Mouse (Mus musculus): Measurements from ENCODE around the gene Tnr. TPM values are rescaled to one million over a fixed set of nuclear protein-coding genes. Genes with fewer than 3 reads are reported as not detected.

Gene Tnr
- polyA plus RNA-seq, 1 experiment: 6.9 TPM

DNA sequence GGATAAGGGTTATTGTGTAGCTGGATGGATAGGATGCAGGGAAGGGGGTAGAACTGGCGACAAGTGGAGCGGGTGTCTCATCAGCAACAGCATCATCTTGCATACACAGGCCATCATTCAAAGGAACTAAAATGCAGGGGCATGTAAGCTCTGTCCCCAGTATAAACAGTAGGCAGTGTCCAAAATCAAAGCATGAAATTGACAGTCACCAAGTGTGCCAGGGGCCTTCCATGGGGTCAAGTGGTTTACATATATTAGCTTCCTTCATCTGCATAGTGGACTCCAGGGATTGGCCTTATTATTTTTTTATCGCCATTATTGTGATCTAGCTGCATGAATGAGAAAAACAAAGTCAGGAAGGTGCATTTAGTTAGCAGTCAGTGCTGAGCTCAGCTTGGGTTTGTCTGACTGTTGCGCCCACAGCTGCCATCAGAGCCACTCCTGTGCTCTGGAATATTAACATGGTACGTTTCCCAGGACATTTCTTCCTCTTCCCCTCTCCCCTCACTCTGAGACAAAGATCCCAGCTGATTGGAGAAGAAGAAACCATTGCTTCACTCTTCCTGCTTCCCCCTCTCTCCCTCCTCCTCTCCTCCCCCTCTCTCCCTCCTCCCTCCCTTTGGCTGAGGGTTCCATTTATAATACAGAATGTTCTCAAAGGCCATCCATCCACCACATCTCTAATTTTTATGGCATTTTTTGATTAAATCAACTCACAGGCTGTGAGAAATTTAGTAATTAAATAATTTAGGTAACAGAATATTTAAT is 106.4 kb downstream of the Tnr start:
- TF ChIP-seq CTCF (IDR thresholded peaks at IDR 0.05; ENCODE audit: borderline replicate concordance, extremely low read depth, insufficient read depth, insufficient read length) (no peak), POLR2A (IDR thresholded peaks at IDR 0.05; ENCODE audit: borderline replicate concordance, extremely low read depth, insufficient read depth, insufficient read length, poor library complexity, severe bottlenecking) (no peak)
- peak; percentile 23 for DNase-seq (ENCODE audit: low read depth)

- no peak for DNase-seq (ENCODE audit: low read depth)
- TF ChIP-seq POLR2A (IDR thresholded peaks at IDR 0.05; ENCODE audit: borderline replicate concordance, extremely low read depth, insufficient read depth, insufficient read length, poor library complexity, severe bottlenecking): no peak
- TF ChIP-seq CTCF (IDR thresholded peaks at IDR 0.05; ENCODE audit: borderline replicate concordance, extremely low read depth, insufficient read depth, insufficient read length): no peak
These were observed 109.0 kb downstream of the Tnr start for GRCm38 (mm10) chr1:159632558-159632957.

DNA sequence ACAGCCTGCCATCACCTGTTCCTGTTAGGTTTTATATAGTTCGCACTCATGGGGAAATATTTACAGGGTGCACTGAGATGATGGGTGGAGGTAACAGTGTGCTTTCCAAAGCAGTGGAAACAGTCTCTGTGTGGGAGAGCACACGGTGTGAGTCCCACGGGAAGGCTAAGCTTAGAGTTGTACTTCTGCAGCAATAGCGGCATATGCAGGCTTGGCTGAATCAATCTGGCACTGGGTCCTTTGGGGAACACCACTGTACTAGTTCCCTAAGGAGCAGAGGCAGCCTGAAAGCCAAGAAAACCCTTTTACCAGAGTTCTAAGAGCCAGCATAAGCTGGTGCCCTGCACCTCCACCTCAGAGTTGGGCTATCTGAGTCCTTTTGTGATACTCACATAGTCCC is 115.8 kb downstream of the Tnr start:
- no peak for TF ChIP-seq CTCF (IDR thresholded peaks at IDR 0.05; ENCODE audit: borderline replicate concordance, extremely low read depth, insufficient read depth, insufficient read length)
- no peak for TF ChIP-seq POLR2A (IDR thresholded peaks at IDR 0.05; ENCODE audit: borderline replicate concordance, extremely low read depth, insufficient read depth, insufficient read length, poor library complexity, severe bottlenecking)
- DNase-seq (ENCODE audit: low read depth): no peak

GRCm38 (mm10) chr1:159645719-159646118 is 122.2 kb downstream of the Tnr start:
- TF ChIP-seq POLR2A (IDR thresholded peaks at IDR 0.05; ENCODE audit: borderline replicate concordance, extremely low read depth, insufficient read depth, insufficient read length, poor library complexity, severe bottlenecking) (no peak), CTCF (IDR thresholded peaks at IDR 0.05; ENCODE audit: borderline replicate concordance, extremely low read depth, insufficient read depth, insufficient read length) (no peak)
- no peak for DNase-seq (ENCODE audit: low read depth)

DNA sequence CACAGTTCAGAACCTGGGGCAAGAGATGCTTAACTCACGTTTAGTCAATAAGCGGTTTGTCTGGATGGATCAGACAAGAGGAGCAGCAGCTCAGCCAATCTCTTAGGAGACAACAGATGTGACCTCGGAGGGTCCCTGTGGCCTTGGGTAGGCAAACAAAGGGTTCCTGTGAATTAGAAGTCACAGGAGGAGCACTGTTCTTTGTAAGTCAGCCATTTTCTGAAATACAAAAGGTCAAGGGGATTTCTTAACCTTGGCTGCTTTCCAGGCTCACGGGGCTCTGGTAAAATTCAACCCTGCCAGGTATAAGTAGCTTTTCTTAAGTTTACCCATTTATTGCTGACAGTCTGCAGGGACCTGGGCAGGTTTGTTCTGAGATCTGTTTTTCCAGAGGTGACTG is 126.9 kb downstream of the Tnr start:
- TF ChIP-seq CTCF (IDR thresholded peaks at IDR 0.05; ENCODE audit: borderline replicate concordance, extremely low read depth, insufficient read depth, insufficient read length) (no peak), POLR2A (IDR thresholded peaks at IDR 0.05; ENCODE audit: borderline replicate concordance, extremely low read depth, insufficient read depth, insufficient read length, poor library complexity, severe bottlenecking) (no peak)
- DNase-seq (ENCODE audit: low read depth): no peak

GRCm38 (mm10) chr1:159655241-159655640 is 131.7 kb downstream of the Tnr start:
- no peak for DNase-seq (ENCODE audit: low read depth)
- TF ChIP-seq POLR2A (IDR thresholded peaks at IDR 0.05; ENCODE audit: borderline replicate concordance, extremely low read depth, insufficient read depth, insufficient read length, poor library complexity, severe bottlenecking) (no peak), CTCF (IDR thresholded peaks at IDR 0.05; ENCODE audit: borderline replicate concordance, extremely low read depth, insufficient read depth, insufficient read length) (no peak)

- TF ChIP-seq CTCF (IDR thresholded peaks at IDR 0.05; ENCODE audit: borderline replicate concordance, extremely low read depth, insufficient read depth, insufficient read length) (no peak), POLR2A (IDR thresholded peaks at IDR 0.05; ENCODE audit: borderline replicate concordance, extremely low read depth, insufficient read depth, insufficient read length, poor library complexity, severe bottlenecking) (no peak)
- peak; percentile 40 for DNase-seq (ENCODE audit: low read depth)
These were observed 134.4 kb downstream of the Tnr start for GRCm38 (mm10) chr1:159657856-159658542.

DNA sequence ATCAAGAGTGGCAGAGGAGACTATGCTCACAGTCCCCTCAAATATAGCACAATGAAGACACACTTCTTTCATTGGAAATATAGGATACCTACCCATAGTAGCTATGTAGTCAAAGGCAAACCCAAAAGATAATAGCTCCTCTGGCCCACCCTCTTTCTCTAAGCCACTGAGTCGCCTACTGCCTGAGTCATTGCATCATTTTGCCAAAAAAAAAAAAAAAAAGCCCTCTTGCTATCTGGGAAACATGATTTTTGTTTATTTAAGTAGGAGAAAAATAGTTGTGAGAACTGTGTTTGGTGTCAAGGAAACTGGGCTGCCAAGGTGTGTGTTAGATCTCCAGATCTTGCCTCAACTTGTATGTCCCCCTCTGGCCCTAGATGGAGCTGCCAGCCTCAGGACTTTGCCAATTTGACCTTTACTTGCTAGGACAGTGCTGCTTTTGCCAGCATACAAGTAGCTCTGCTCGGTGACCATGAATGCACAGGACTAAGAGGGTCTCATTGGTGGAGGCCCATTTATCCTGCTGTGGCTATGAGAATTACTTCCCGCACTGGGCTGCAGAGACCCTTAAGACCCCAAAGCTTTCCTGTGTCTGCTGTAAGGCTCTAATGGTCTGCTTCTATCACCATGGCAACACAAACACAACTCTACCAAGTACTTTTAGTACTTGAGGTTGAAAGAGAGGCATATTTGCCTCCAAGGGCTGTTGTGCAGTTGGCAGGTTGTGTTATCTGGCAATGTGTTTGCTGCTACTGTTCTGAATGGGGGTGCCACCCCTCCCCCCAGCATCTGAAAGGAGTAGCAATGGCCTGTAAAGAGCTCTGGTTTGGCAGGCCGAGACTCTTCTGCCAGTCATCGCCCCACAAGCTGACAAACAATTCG is 137.3 kb downstream of the Tnr start:
- peak; percentile 86 for DNase-seq (ENCODE audit: low read depth)
- no peak for TF ChIP-seq CTCF (IDR thresholded peaks at IDR 0.05; ENCODE audit: borderline replicate concordance, extremely low read depth, insufficient read depth, insufficient read length)
- TF ChIP-seq POLR2A (IDR thresholded peaks at IDR 0.05; ENCODE audit: borderline replicate concordance, extremely low read depth, insufficient read depth, insufficient read length, poor library complexity, severe bottlenecking): no peak

DNA sequence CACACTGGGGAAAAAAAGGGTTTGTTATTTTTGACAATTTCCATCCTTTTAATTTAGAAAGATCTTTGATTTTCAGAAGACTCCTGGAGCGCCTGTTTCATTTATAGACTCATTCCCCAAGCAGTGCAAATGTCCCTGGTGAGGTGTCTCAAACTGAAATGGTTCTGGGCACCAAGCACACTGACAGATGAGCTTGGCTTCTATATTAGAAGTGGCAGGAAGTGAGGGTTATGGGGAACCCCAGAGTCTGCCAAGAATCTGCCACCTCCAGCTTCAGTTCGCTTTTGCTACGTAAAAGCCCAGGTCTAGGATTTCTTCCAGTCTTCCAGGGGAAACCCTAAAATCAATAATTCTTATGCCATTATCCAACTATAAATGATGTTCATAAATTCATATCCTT is 140.9 kb downstream of the Tnr start:
- no peak for TF ChIP-seq CTCF (IDR thresholded peaks at IDR 0.05; ENCODE audit: borderline replicate concordance, extremely low read depth, insufficient read depth, insufficient read length)
- no peak for TF ChIP-seq POLR2A (IDR thresholded peaks at IDR 0.05; ENCODE audit: borderline replicate concordance, extremely low read depth, insufficient read depth, insufficient read length, poor library complexity, severe bottlenecking)
- DNase-seq (ENCODE audit: low read depth): peak; percentile 71

DNA sequence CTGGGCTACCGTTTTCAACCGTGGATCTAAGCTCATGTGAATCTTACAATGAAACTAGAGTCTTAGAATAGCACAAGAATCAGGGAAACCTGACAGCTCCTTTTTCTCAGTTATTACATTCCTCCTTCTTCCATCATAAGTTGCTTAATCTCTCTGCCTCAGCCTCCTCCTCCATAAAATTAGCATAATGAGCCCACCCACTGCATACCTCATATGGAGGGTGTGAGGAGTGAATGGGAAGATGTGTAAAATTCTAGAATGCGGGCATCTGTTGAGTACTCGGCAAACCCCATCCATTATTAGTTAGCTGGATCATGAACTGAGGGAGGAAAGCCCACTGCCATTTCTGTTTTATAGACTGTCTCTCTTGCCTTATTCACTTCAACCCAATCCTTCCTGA is 141.4 kb downstream of the Tnr start:
- DNase-seq (ENCODE audit: low read depth): peak; percentile 43
- TF ChIP-seq CTCF (IDR thresholded peaks at IDR 0.05; ENCODE audit: borderline replicate concordance, extremely low read depth, insufficient read depth, insufficient read length): no peak
- TF ChIP-seq POLR2A (IDR thresholded peaks at IDR 0.05; ENCODE audit: borderline replicate concordance, extremely low read depth, insufficient read depth, insufficient read length, poor library complexity, severe bottlenecking): no peak

- TF ChIP-seq POLR2A (IDR thresholded peaks at IDR 0.05; ENCODE audit: borderline replicate concordance, extremely low read depth, insufficient read depth, insufficient read length, poor library complexity, severe bottlenecking) (no peak), CTCF (IDR thresholded peaks at IDR 0.05; ENCODE audit: borderline replicate concordance, extremely low read depth, insufficient read depth, insufficient read length) (no peak)
- DNase-seq (ENCODE audit: low read depth): peak; percentile 88
These were observed 147.1 kb downstream of the Tnr start for GRCm38 (mm10) chr1:159670629-159671150.
